Mouse (Mus musculus) CD4-positive, CD25-positive, alpha-beta regulatory T cell, adult 9 weeks (primary cell): Measurements from ENCODE around the gene Efcab8. TPM values are rescaled to one million over a fixed set of nuclear protein-coding genes. Genes with fewer than 3 reads are reported as not detected.

Experiments used
- polyA plus RNA-seq: library from polyadenylated mRNA; unstranded; fragments of 100-300 nt; shearing (Covaris generic); gene quantifications from one replicate; pipeline ENCODE4 v1.2.1, GENCODE M21; 2017

Gene Efcab8
- polyA plus RNA-seq = 0.82 TPM

GRCm38 (mm10) chr2:153779394-153779981 lies at the start of gene Efcab8:
Gene Efcab8 (plus strand): TSS chr2:153779931.

GRCm38 (mm10) chr2:153740500-153741436 lies 39.0 kb upstream of the Efcab8 start, which contains the start of gene Mapre1:
Gene Mapre1 (plus strand): TSS chr2:153741274.

GRCm38 (mm10) chr2:153870984-153871383 lies 91.3 kb downstream of the Efcab8 start, which contains the start of gene Sun5:
Gene Sun5 (minus strand): TSS chr2:153871084.

GRCm38 (mm10) chr2:153874745-153875144 lies 95.0 kb downstream of the Efcab8 start, which contains the start of gene Bpifb2:
Gene Bpifb2 (plus strand): TSS chr2:153875045.

Other genes with a start within 250 kb of the Efcab8 start
- gene Nol4l, start 250.0 kb upstream of the Efcab8 start, polyA plus RNA-seq = 4.4 TPM
- 142 TPM for gene Commd7, start 147.2 kb upstream of the Efcab8 start, polyA plus RNA-seq
- gene Dnmt3b, start 130.5 kb upstream of the Efcab8 start, polyA plus RNA-seq = 5.3 TPM
- not detected for gene Dnmt3c, start 83.3 kb upstream of the Efcab8 start, polyA plus RNA-seq
- 227 TPM for gene Mapre1, start 38.7 kb upstream of the Efcab8 start, polyA plus RNA-seq
- not detected for gene Sun5, start 91.2 kb downstream of the Efcab8 start, polyA plus RNA-seq
- gene Bpifb2, start 95.1 kb downstream of the Efcab8 start, polyA plus RNA-seq = not detected
- gene Bpifb6, start 120.5 kb downstream of the Efcab8 start, polyA plus RNA-seq = not detected
- gene Bpifb3, start 138.3 kb downstream of the Efcab8 start, polyA plus RNA-seq = not detected
- gene Bpifb4, start 158.3 kb downstream of the Efcab8 start, polyA plus RNA-seq = not detected
- not detected for gene Bpifa6, start 195.0 kb downstream of the Efcab8 start, polyA plus RNA-seq
- not detected for gene Bpifa2, start 228.3 kb downstream of the Efcab8 start, polyA plus RNA-seq